Mouse (Mus musculus): ENCODE measurements around the gene 1810010D01Rik. TPM values are rescaled to one million over a fixed set of nuclear protein-coding genes. Genes with fewer than 3 reads are reported as not detected.

The 1810010D01Rik gene
- polyA plus RNA-seq (2012; ENCODE audit: insufficient read depth, insufficient read length, missing spikeins), result 3.0 and 4.0 TPM in 2 replicates

DNA sequence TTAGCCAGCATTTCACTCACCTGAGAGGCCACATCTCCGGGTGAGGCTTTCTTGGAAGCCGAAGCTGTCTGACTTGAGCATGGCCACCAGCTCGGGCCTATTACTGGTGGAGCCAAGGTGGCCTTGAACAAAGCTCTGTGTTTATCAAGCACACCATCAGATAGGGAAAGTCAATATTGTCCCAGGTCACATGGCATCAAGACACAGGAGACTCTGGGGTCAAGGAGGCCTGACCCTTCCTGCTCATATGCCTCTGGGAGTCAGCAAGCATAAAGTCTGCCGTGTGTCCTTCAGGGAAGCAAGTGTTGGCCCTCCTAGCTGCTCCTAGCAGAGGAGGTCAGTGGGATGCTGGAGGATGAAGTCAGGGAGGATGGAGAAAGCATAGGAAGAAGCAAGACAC, at the start of gene 1810010D01Rik:
1810010D01Rik (minus strand) TSS at position 114 of the 400 bp plus-strand sequence.
- TF ChIP-seq CTCF (IDR thresholded peaks at IDR 0.05; ENCODE audit: low read depth, low read length) (no peak), POLR2A (IDR thresholded peaks at IDR 0.05; ENCODE audit: borderline replicate concordance, low read depth, low read length) (no peak)
- peaks cover 18% of the 10 kb centered on the region for H3K4me1 ChIP-seq (ENCODE audit: control insufficient read depth, insufficient read depth, low read length)
- no peak within 1 kb of the TSS for H3K27ac ChIP-seq (ENCODE audit: insufficient read depth, low read depth, low read length)
- H3K4me3 ChIP-seq (ENCODE audit: insufficient read depth, low read length), result no peak within 1 kb of the TSS

DNA sequence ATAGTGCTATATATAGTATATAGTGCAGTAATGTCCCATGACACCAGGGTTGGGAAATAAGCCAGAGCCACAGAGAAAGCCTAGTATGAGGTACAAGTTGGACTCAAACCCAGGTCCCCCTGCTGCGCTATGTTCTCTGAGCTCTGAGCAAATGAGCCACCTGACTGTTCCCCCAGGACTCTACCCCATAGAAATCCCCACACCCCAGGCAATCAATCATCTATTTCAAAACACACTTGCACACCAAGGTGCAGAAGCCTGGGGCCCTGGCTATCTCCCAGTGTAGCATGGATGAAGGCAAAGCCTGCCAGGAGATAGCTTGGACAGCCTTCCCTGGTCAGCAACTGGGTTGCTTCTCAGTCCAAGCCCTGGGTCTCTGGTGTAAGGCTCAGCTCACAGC, 48.2 kb upstream of the 1810010D01Rik start:
- Histone ChIP-seq H3K4me1 (ENCODE audit: control insufficient read depth, insufficient read depth, low read length) (no peaks in the 10 kb centered on the region), H3K27ac (ENCODE audit: insufficient read depth, low read depth, low read length) (no peak overlapping the region), H3K4me3 (ENCODE audit: insufficient read depth, low read length) (no peak overlapping the region)
- TF ChIP-seq POLR2A (IDR thresholded peaks at IDR 0.05; ENCODE audit: borderline replicate concordance, low read depth, low read length), result no peak
- no peak for TF ChIP-seq CTCF (IDR thresholded peaks at IDR 0.05; ENCODE audit: low read depth, low read length)

DNA sequence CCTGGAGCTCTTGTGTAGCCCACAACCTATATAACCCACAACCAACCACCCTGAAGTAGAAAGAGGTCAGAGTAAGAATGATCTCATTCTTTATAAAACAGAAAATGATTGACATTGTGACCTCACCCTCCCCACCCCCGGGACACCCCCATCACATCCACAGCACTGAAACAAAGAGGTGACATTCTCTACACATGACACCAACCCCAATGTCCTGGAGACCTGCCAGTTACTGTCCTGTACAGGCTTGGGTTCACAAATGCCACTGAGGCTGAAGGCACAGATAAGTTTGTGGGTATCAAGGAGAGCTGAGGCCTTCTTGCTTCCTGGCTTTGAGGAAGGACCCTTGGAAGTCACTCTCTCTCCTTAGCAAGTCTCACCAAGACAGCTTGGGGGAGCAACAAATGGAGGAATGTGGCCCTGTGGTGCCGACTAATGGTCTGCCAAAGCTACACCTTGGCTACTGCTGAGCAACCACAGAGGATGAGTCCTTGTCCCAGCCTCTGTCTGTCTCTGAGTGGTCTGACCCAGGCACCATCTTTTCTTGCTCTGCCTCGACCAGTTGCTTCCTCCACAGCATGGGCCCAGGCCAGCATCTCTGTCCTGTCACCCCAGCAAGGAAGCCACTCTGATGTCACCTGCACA, 46.2 kb upstream of the 1810010D01Rik start:
- Histone ChIP-seq H3K4me1 (ENCODE audit: control insufficient read depth, insufficient read depth, low read length) (no peaks in the 10 kb centered on the region), H3K27ac (ENCODE audit: insufficient read depth, low read depth, low read length) (no peak overlapping the region), H3K4me3 (ENCODE audit: insufficient read depth, low read length) (no peak overlapping the region)
- no peak for TF ChIP-seq POLR2A (IDR thresholded peaks at IDR 0.05; ENCODE audit: borderline replicate concordance, low read depth, low read length)
- TF ChIP-seq CTCF (IDR thresholded peaks at IDR 0.05; ENCODE audit: low read depth, low read length), result no peak

DNA sequence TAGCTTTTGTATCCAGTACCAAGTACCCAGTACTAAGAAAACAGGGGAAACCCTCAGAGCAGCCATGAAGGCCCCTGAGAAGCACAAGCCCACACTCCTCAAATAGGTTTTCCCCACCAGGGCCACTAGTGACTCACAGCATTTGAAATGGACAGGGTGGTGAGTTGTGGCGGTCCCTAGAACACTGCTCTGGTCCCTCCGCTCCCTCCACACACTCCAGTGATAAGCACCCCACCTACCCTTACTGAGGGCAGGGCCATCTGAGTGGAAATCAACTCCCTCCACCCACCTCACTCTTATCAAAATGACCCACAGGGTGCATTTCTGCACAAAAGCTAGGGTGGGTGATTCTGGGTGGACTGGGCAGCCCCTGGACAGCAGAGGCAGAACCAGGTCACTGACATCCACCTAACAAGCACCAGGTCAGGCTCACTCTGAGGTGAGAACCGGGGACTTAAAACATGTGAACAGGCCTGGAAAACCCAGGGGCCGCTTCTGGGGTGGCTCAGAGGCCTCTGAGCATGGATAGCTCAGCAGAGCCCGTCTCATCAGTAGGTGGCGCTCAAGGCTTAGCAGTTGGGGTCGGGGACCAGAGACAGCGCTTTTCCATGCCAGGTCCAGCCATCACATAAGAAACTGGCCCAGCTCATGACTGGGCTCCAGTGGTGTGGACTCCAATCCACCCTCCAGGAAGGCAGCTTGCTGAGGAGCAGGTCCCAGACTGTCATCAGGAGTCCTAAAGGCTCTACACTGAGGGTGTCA, 45.0 kb upstream of the 1810010D01Rik start:
- H3K27ac ChIP-seq (ENCODE audit: insufficient read depth, low read depth, low read length), result no peak overlapping the region
- H3K4me1 ChIP-seq (ENCODE audit: control insufficient read depth, insufficient read depth, low read length), result no peaks in the 10 kb centered on the region
- no peak for TF ChIP-seq POLR2A (IDR thresholded peaks at IDR 0.05; ENCODE audit: borderline replicate concordance, low read depth, low read length)
- TF ChIP-seq CTCF (IDR thresholded peaks at IDR 0.05; ENCODE audit: low read depth, low read length), result no peak; the same call in 1 of the 2 replicates
- no peak overlapping the region for H3K4me3 ChIP-seq (ENCODE audit: insufficient read depth, low read length)

DNA sequence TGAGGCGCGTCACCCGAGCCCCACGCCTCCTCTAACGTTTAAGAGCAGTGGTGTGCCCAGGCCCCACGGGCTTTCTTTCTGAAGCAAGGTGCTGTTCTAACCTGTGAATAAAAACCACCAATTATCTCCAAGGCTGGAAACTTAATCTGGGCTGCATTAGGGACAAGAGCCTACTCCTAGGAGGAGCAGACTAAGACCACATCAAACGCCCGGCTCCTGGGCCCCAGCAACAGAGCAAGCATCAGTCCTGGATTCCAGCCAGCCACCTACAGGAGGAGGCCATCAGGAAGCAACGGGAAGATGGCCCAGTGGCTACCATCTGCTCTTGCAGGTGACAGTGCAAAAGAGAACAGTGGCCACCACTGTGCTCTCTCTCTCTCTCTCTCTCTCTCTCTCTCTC, 42.3 kb upstream of the 1810010D01Rik start:
- TF ChIP-seq POLR2A (IDR thresholded peaks at IDR 0.05; ENCODE audit: borderline replicate concordance, low read depth, low read length) (no peak), CTCF (IDR thresholded peaks at IDR 0.05; ENCODE audit: low read depth, low read length) (no peak)
- no peak overlapping the region for H3K4me3 ChIP-seq (ENCODE audit: insufficient read depth, low read length)
- no peaks in the 10 kb centered on the region for H3K4me1 ChIP-seq (ENCODE audit: control insufficient read depth, insufficient read depth, low read length)
- no peak overlapping the region for H3K27ac ChIP-seq (ENCODE audit: insufficient read depth, low read depth, low read length)

DNA sequence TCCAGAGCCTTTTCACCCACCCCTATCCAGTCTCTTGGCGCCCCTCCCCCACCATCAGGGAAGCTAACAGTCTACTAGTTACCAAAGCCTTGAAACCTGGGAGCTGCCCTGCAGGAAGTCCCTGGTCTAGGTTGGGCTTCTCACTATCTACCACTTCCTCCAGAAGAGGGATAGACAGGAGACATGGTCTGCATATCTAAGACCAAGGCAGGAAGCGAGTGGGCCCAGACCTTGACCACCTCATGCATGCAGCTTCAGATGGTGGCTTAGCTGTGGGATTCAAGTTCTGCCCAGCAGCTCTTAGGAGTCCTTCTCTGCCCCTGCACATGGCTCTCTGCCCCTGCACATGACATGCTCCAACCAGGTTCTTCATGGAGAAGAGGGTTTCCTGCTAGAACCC, 41.0 kb upstream of the 1810010D01Rik start:
- Histone ChIP-seq H3K4me1 (ENCODE audit: control insufficient read depth, insufficient read depth, low read length) (no peaks in the 10 kb centered on the region), H3K4me3 (ENCODE audit: insufficient read depth, low read length) (no peak overlapping the region), H3K27ac (ENCODE audit: insufficient read depth, low read depth, low read length) (no peak overlapping the region)
- TF ChIP-seq CTCF (IDR thresholded peaks at IDR 0.05; ENCODE audit: low read depth, low read length) (no peak), POLR2A (IDR thresholded peaks at IDR 0.05; ENCODE audit: borderline replicate concordance, low read depth, low read length) (no peak)

DNA sequence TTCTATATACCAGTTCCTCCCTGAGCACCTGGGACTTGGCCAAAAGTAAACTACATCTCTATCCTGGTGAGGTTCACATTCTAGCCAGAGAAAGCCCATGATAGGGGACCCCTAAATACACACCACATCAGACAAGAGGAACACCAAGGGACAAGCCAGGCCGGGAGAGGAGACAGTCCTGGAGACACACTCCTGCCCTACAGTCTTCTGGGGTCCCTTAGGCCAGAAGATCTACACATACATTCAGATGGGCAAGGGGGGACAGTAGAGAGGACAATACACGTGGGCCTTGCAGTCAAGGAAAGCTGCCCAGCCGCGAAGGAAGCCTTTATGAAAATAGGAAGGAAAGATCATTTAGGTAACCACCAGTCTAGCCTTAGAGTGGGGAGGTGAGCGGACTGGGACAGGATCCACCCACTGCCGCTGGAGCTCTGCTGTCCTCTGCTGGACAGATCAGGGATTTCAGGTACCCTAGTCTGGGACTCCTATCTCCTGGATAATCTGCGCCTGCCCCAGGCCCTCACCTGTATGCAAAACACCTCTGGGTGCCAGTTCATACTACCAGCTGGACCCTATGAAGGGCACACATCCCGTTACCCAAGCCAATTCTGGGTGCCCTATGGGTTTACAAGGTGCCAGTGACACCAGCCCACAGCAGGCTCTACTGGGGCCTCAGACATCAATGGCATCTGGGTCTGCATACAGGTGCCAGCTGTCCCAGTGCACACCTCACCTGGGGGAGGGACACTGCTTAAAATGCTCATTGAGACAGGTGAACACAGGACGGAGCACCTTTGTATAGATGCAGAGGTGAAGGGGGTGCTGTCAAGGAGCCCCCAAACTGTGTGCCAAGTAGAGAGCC, 35.2 kb upstream of the 1810010D01Rik start:
- TF ChIP-seq CTCF (IDR thresholded peaks at IDR 0.05; ENCODE audit: low read depth, low read length) (peak; percentile 97), POLR2A (IDR thresholded peaks at IDR 0.05; ENCODE audit: borderline replicate concordance, low read depth, low read length) (no peak)
- no peak overlapping the region for H3K27ac ChIP-seq (ENCODE audit: insufficient read depth, low read depth, low read length)
- H3K4me3 ChIP-seq (ENCODE audit: insufficient read depth, low read length), result no peak overlapping the region
- no peaks in the 10 kb centered on the region for H3K4me1 ChIP-seq (ENCODE audit: control insufficient read depth, insufficient read depth, low read length)

DNA sequence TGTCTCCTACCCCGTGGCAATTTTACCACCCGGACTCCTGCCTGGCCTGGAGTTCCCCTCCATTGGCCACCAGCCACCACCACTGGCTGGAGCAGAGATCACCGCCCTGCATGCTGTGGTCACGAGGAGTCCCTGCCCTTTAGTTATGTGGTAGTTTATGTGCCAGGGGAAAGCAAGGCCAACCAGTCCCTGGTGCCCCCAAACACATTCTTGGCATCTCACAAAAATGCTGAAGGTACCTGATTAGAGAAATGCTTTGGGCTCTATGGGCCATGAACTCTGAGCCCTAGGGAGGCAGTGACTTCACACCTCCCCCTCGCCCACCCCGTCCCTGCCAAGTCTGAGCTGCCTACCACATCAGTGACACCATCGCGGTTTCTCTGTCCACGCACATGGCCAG, 34.1 kb upstream of the 1810010D01Rik start:
- TF ChIP-seq POLR2A (IDR thresholded peaks at IDR 0.05; ENCODE audit: borderline replicate concordance, low read depth, low read length) (no peak), CTCF (IDR thresholded peaks at IDR 0.05; ENCODE audit: low read depth, low read length) (no peak)
- no peak overlapping the region for H3K4me3 ChIP-seq (ENCODE audit: insufficient read depth, low read length)
- H3K27ac ChIP-seq (ENCODE audit: insufficient read depth, low read depth, low read length), result no peak overlapping the region
- H3K4me1 ChIP-seq (ENCODE audit: control insufficient read depth, insufficient read depth, low read length), result no peaks in the 10 kb centered on the region

DNA sequence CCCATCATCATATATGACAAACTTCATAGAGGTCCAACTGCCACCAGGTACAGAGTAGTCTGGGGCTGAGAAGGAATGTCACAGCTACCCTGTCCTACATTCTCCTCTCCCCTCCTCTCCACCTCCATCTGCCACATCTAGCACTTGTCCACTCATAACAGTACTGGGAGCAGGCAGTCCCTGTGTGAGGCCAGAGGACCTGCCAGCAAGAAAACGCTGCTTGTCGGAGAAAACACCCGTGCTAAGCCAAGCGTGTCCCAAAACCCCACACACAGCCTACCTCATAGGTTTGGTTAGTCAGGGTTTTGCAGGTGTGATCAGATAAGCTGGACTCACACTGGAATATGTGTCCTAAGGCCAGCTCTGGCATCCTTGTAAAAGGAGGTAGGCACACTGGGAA, 33.0 kb upstream of the 1810010D01Rik start:
- Histone ChIP-seq H3K4me1 (ENCODE audit: control insufficient read depth, insufficient read depth, low read length) (no peaks in the 10 kb centered on the region), H3K27ac (ENCODE audit: insufficient read depth, low read depth, low read length) (no peak overlapping the region), H3K4me3 (ENCODE audit: insufficient read depth, low read length) (no peak overlapping the region)
- no peak for TF ChIP-seq CTCF (IDR thresholded peaks at IDR 0.05; ENCODE audit: low read depth, low read length)
- TF ChIP-seq POLR2A (IDR thresholded peaks at IDR 0.05; ENCODE audit: borderline replicate concordance, low read depth, low read length), result no peak

Measured in bone marrow macrophage, adult 2 months (primary cell).